Mouse (Mus musculus) hematopoietic stem cell, adult 5-6 weeks (primary cell): ENCODE results near the gene Gm20814. TPM values are rescaled to one million over a fixed set of nuclear protein-coding genes. Genes with fewer than 3 reads are reported as not detected.
"Not testable (repeated sequence)": the region's sequence is repeated elsewhere in the genome, so short reads cannot be mapped to it uniquely, and the experiment has no call there.

Experiments
- ATAC-seq, 2 experiments: fragments of 125-278 bp in 1 of 2; replicated peaks in 1 of 2; 2 replicates each; pipeline ENCODE4 v1.8.0; 2016 to 2017; ENCODE audit warnings: inconsistent platforms in 2 of 2, mild to moderate bottlenecking in 2 of 2, moderate number of reproducible peaks in 2 of 2, low read depth in 1 of 2, moderate TSS enrichment in 1 of 2; ENCODE audit not compliant: low FRiP score in 2 of 2, poor library complexity in 2 of 2, severe bottlenecking in 2 of 2, insufficient read depth in 1 of 2, low TSS enrichment in 1 of 2
- total RNA-seq: library from RNA; stranded (forward); fragments of 172-1452, 232-1000 nt; gene quantifications from 2 replicates; pipeline ENCODE4 v1.2.3, GENCODE M21; 2017

The Gm20814 gene
- total RNA-seq, result not detected in 2 replicates

GRCm38 (mm10) chrY:75195556-75195955 is at the start of gene Gm20814:
Gene Gm20814, plus strand, starts transcription at chrY:75195856.
- not testable (repeated sequence) for ATAC-seq
